Mouse (Mus musculus): ENCODE measurements around the gene Arhgap27. TPM values are rescaled to one million over a fixed set of nuclear protein-coding genes. Genes with fewer than 3 reads are reported as not detected.
A peak's percentile ranks its signal among the peaks of the same experiment; 100 is the strongest.
"Not testable (repeated sequence)": the region's sequence is repeated elsewhere in the genome, so short reads cannot be mapped to it uniquely, and the experiment has no call there.

Gene Arhgap27
- total and polyA plus RNA-seq, 2 experiments from 2014 or later = 5.9 to 12.2 TPM

- ATAC-seq = no peak
- Histone ChIP-seq H3K27ac (no peak overlapping the region), H3K9me3 (ENCODE audit: low read length) (no peaks in the 10 kb centered on the region), H3K4me1 (ENCODE audit: insufficient read depth, low read length) (0 out of 2 replicates have a peak, but pooled peaks cover 5% of the 10 kb centered on the region), H3K4me3 (ENCODE audit: low read length) (no peak overlapping the region), H3K4me2 (ENCODE audit: low read depth, low read length) (no peak overlapping the region), H3K36me3 (ENCODE audit: insufficient read depth, low read length) (no peaks in the 10 kb centered on the region), H3K27me3 (ENCODE audit: insufficient read depth, low read length) (no peaks in the 10 kb centered on the region), H3K9ac (replicated peaks; ENCODE audit: low read length) (no peak overlapping the region)
- WGBS = 93% methylated on average over 10 of the region's 10 CpGs
- no peak for DNase-seq (ENCODE audit: low spot score)
- no peak for TF ChIP-seq CTCF (IDR thresholded peaks at IDR 0.05; ENCODE audit: low read depth)
Observed at GRCm38 (mm10) chr11:103331502-103332185, 31.8 kb downstream of the Arhgap27 start.

GRCm38 (mm10) chr11:103330651-103331319, 32.7 kb downstream of the Arhgap27 start:
- 61% methylated on average over 7 of the region's 7 CpGs for WGBS
- no peaks in the 10 kb centered on the region for H3K27me3 ChIP-seq (ENCODE audit: insufficient read depth, low read length)
- DNase-seq (ENCODE audit: low spot score) (no peak), ATAC-seq (no peak)
- peak; percentile 42 for TF ChIP-seq CTCF (IDR thresholded peaks at IDR 0.05; ENCODE audit: low read depth)
- no peak overlapping the region for H3K4me3 ChIP-seq (ENCODE audit: low read length)
- H3K27ac ChIP-seq = no peak overlapping the region
- no peaks in the 10 kb centered on the region for H3K36me3 ChIP-seq (ENCODE audit: insufficient read depth, low read length)
- no peak overlapping the region for H3K9ac ChIP-seq (replicated peaks; ENCODE audit: low read length)
- H3K4me2 ChIP-seq (ENCODE audit: low read depth, low read length) = no peak overlapping the region
- no peaks in the 10 kb centered on the region for H3K9me3 ChIP-seq (ENCODE audit: low read length)
- 0 out of 2 replicates have a peak, but pooled peaks cover 5% of the 10 kb centered on the region for H3K4me1 ChIP-seq (ENCODE audit: insufficient read depth, low read length)

GRCm38 (mm10) chr11:103326950-103327349, 36.5 kb downstream of the Arhgap27 start:
- Histone ChIP-seq H3K36me3 (ENCODE audit: insufficient read depth, low read length) (no peaks in the 10 kb centered on the region), H3K27ac (no peak overlapping the region), H3K4me2 (ENCODE audit: low read depth, low read length) (no peak overlapping the region), H3K27me3 (ENCODE audit: insufficient read depth, low read length) (no peaks in the 10 kb centered on the region), H3K9ac (replicated peaks; ENCODE audit: low read length) (no peak overlapping the region), H3K4me3 (ENCODE audit: low read length) (no peak overlapping the region), H3K4me1 (ENCODE audit: insufficient read depth, low read length) (0 out of 2 replicates have a peak, but pooled peaks cover 6% of the 10 kb centered on the region), H3K9me3 (ENCODE audit: low read length) (no peaks in the 10 kb centered on the region)
- ATAC-seq (peak; percentile 34; the same call in 1 of the 2 replicates), DNase-seq (ENCODE audit: low spot score) (peak; percentile 90)
- 11% methylated on average over 5 of the region's 5 CpGs for WGBS
- peak; percentile 95 for TF ChIP-seq CTCF (IDR thresholded peaks at IDR 0.05; ENCODE audit: low read depth)

GRCm38 (mm10) chr11:103325172-103325571, 38.3 kb downstream of the Arhgap27 start:
- peak; percentile 88 for TF ChIP-seq CTCF (IDR thresholded peaks at IDR 0.05; ENCODE audit: low read depth)
- 0 out of 2 replicates have a peak, but pooled peaks cover 6% of the 10 kb centered on the region for H3K4me1 ChIP-seq (ENCODE audit: insufficient read depth, low read length)
- no peak overlapping the region for H3K27ac ChIP-seq
- DNase-seq (ENCODE audit: low spot score) = peak; percentile 88
- no peaks in the 10 kb centered on the region for H3K9me3 ChIP-seq (ENCODE audit: low read length)
- H3K36me3 ChIP-seq (ENCODE audit: insufficient read depth, low read length) = no peaks in the 10 kb centered on the region
- peak; percentile 58; the same call in 1 of the 2 replicates for ATAC-seq
- H3K27me3 ChIP-seq (ENCODE audit: insufficient read depth, low read length) = no peaks in the 10 kb centered on the region
- no peak overlapping the region for H3K9ac ChIP-seq (replicated peaks; ENCODE audit: low read length)
- 0 out of 2 replicates have a peak overlapping the region, but pooled peaks have one; percentile 19 for H3K4me2 ChIP-seq (ENCODE audit: low read depth, low read length)
- 14% methylated on average over 8 of the region's 8 CpGs for WGBS
- no peak overlapping the region for H3K4me3 ChIP-seq (ENCODE audit: low read length)

GRCm38 (mm10) chr11:103324723-103325122, 38.8 kb downstream of the Arhgap27 start:
- H3K4me2 ChIP-seq (ENCODE audit: low read depth, low read length) = 0 out of 2 replicates have a peak overlapping the region, but pooled peaks have one; percentile 19
- WGBS = 43% methylated on average over 13 of the region's 13 CpGs
- no peak overlapping the region for H3K27ac ChIP-seq
- no peaks in the 10 kb centered on the region for H3K36me3 ChIP-seq (ENCODE audit: insufficient read depth, low read length)
- no peak overlapping the region for H3K4me3 ChIP-seq (ENCODE audit: low read length)
- H3K4me1 ChIP-seq (ENCODE audit: insufficient read depth, low read length) = 0 out of 2 replicates have a peak, but pooled peaks cover 6% of the 10 kb centered on the region
- no peaks in the 10 kb centered on the region for H3K27me3 ChIP-seq (ENCODE audit: insufficient read depth, low read length)
- H3K9me3 ChIP-seq (ENCODE audit: low read length) = no peaks in the 10 kb centered on the region
- H3K9ac ChIP-seq (replicated peaks; ENCODE audit: low read length) = no peak overlapping the region
- ATAC-seq (0 out of 2 replicates have a peak, but pooled peaks have one; percentile 30), DNase-seq (ENCODE audit: low spot score) (peak; percentile 64)
- TF ChIP-seq CTCF (IDR thresholded peaks at IDR 0.05; ENCODE audit: low read depth) = no peak

- H3K4me3 ChIP-seq (ENCODE audit: low read length); H3K9me3 ChIP-seq (ENCODE audit: low read length); H3K4me1 ChIP-seq (ENCODE audit: insufficient read depth, low read length); H3K36me3 ChIP-seq (ENCODE audit: insufficient read depth, low read length); H3K27ac ChIP-seq; H3K9ac ChIP-seq (replicated peaks; ENCODE audit: low read length); H3K4me2 ChIP-seq (ENCODE audit: low read depth, low read length); ATAC-seq; H3K27me3 ChIP-seq (ENCODE audit: insufficient read depth, low read length); DNase-seq (ENCODE audit: low spot score): not testable (repeated sequence)
- 32% methylated on average over 4 of the region's 4 CpGs for WGBS
Observed at GRCm38 (mm10) chr11:103322832-103323231, 40.7 kb downstream of the Arhgap27 start.

Data from hindbrain, postnatal 0 days (tissue).